Mouse (Mus musculus): ENCODE measurements around the gene Mzf1.
A peak's percentile ranks its signal among the peaks of the same experiment; 100 is the strongest.

Mzf1 gene

GRCm38 (mm10) chr7:13034148-13034977 lies 20.2 kb downstream of the Mzf1 start, which contains the start of gene Chmp2a:
TSS of gene Chmp2a (minus strand) at chr7:13034807.
- DNase-seq (ENCODE audit: low spot score in 2 of 2), result peak; percentile 95 to 98

GRCm38 (mm10) chr7:13033451-13034147 lies 21.0 kb downstream of the Mzf1 start:
- DNase-seq (ENCODE audit: low spot score in 2 of 2), result peak in 1 of 2 experiments; percentile 62

DNA sequence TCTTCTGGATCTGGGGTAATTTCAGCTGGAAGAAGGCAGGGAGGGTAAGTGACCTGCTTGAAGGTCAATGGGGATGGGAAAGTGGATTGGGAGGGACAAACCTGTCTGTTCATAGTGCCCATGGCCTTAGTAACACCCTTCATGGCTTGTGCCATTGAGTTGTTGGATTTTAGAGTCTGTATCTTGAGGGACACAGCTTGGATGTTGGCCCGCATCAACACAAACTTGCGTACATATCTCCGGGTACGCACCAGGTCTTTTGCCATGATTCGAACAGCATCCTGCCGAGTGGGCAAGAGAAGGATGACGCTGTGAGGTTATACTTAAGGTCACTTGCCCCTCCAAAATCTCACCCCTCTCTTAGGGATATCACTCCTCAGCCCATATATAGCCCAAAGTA lies 22.0 kb downstream of the Mzf1 start:
- peak in 1 of 2 experiments; percentile 55 for DNase-seq (ENCODE audit: low spot score in 2 of 2)

GRCm38 (mm10) chr7:13031983-13032382 lies 22.6 kb downstream of the Mzf1 start:
- DNase-seq (ENCODE audit: low spot score in 2 of 2), result peak in 1 of 2 experiments; percentile 57

- DNase-seq (ENCODE audit: low spot score in 2 of 2), result peak in 1 of 2 experiments; percentile 53
Measured at GRCm38 (mm10) chr7:13031069-13031468, 23.5 kb downstream of the Mzf1 start.

- no peak for DNase-seq (ENCODE audit: low spot score in 2 of 2)
Measured at GRCm38 (mm10) chr7:13028986-13029385, 25.6 kb downstream of the Mzf1 start.

GRCm38 (mm10) chr7:13025511-13026112 lies 29.0 kb downstream of the Mzf1 start:
- DNase-seq (ENCODE audit: low spot score in 2 of 2), result peak in 1 of 2 experiments; percentile 57

DNA sequence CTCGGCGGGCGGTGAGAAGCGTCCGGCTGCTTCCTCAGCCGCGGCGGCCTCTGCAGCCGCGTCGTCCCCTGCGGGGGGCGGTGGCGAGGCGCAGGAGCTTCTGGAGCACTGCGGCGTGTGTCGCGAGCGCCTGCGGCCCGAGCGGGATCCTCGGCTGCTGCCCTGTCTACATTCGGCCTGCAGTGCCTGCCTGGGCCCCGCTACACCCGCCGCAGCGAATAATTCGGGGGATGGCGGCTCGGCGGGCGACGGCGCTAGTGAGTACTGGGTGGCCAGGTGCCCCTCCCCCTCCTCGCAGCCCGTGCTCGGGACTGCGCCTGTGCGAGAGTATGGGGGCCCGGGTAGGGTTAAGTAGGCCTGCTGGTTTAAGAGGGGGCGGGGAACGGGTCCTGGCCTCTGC lies 29.8 kb downstream of the Mzf1 start:
- DNase-seq (ENCODE audit: low spot score in 2 of 2), result peak; percentile 74 to 88

DNA sequence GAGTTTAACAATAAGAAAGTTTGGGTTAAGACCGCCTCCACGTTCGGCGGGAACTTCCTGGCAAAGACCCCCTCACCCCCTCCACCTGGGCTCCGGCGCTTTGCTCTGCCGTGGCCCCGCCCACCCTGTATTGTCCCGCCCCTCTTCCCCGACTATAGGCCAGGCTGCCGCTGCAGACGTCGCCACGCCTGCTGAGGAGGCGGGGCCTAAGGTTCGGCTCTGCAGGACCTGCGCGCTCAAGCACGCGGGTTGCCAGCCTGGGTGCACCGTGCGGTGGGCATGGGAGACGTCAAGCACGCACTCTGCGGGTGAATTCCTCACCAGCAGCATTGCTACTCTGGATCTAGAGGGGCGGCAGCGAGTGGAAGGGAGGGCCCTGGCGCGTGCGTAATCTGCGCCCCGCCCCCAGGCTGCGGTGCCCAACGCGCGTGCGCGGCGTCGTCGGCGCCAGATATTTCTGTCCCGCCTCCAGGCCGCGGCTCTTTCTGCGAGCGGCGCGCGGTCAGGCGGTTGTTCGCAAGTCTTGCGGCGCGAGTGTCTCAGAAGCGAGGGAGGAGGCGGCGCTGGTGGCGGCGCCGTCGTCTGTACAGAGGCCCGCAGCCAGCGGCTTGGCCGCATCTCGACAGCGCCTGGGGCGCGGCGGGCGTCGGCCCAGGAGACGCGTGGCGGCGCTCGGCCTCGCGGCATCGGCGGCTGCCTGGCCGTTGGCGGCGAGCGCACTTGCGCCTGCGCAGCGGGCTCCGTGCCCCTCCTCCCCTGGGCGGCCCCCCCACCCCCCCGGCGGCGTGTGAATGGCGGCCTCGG lies 30.4 kb downstream of the Mzf1 start:
- DNase-seq (ENCODE audit: low spot score in 2 of 2), result peak; percentile 93 to 98

- DNase-seq (ENCODE audit: low spot score in 2 of 2), result peak; percentile 71 to 84
Measured at GRCm38 (mm10) chr7:13022773-13023535, 31.6 kb downstream of the Mzf1 start.

GRCm38 (mm10) chr7:13015217-13015616 lies 39.3 kb downstream of the Mzf1 start:
- no peak for DNase-seq (ENCODE audit: low spot score in 2 of 2)

- no peak for DNase-seq (ENCODE audit: low spot score in 2 of 2)
Measured at GRCm38 (mm10) chr7:13014275-13014839, 40.2 kb downstream of the Mzf1 start.

DNA sequence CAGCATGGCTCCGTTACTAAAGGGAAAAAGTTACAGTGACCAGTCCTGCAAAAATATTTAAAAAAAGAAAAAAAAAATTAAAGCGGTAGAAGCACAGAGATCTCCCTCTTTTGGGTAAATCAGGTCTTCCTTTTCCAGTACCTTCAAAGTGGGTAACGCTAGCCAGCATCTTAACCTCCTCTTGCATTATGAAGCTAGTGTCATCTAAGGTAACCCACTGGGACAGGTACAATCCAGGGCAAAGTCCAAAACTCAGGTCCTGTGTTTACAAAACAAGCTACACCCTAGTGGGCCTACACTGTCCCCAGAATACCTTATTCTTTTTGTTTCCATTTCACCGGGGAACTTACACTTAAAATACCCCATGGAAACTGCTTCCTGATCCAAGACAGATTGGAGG lies 40.9 kb downstream of the Mzf1 start:
- DNase-seq (ENCODE audit: low spot score in 2 of 2), result no peak

- peak in 1 of 2 experiments; percentile 64 for DNase-seq (ENCODE audit: low spot score in 2 of 2)
Measured at GRCm38 (mm10) chr7:13010005-13010908, 44.3 kb downstream of the Mzf1 start, which contains the start of gene Zbtb45. TSS of gene Zbtb45 (minus strand) at chr7:13010034.

DNA sequence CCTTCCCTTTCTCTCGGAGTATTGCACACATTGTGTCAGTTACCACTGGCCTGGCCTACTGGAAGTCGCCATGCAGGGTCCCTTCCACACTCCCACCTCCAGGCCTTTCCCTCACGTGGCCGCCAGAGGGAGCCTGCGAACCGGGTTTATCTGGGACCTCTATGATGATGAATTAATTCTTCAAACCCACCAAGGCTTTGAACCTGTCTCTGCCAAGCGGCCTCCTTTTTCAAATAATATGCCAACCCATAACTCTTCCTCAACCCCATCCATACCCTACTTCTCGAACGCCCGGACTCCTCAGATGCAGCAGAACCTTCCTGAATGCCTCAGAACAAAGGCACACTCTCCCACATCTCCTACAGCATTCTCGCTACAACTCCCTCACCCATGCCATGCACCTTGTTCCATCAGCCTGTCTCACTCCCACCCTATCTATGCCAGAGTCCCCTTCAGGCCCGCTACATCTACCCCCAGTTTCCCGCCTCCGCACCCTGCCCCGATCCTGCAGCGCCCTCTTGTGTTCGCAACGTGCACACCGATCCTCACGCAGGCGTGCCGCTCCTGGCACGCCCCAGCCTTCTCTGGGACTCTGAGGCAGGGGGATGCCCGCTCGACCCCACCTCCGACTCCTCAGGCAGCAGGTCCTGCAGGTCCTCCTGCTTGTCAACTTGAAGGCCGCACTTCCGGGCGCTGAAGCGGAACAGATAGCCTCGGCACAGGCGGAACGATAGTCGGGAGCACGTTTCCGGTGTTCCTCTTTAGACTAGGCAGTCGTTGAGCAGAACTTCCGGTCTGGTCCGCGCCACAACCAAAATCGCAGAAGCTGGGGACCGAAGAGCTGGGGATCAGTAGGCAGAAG lies 45.2 kb downstream of the Mzf1 start:
- DNase-seq (ENCODE audit: low spot score in 2 of 2), result peak; percentile 89 to 97

GRCm38 (mm10) chr7:13007341-13008092 lies 47.0 kb downstream of the Mzf1 start:
- peak in 1 of 2 experiments; percentile 66 for DNase-seq (ENCODE audit: low spot score in 2 of 2)

DNA sequence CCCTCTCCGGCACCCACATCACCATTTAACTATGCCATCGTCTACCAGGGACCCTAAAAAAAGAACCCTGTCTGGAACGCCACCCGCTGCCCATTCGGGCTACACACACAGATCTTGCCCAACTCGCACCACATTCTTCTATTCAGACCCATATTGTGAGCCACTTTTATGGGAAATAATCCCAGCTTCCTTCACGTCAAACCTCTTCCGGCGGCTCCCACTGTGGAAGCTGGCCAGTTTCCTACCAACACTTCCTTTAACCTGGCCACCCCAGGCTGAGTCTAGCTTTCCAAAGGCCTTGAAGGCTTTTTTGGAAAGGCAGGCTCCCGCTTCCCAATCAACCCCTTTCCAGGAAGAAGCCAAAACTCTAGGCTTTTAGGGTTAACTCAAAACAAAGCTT lies 48.0 kb downstream of the Mzf1 start:
- no peak for DNase-seq (ENCODE audit: low spot score in 2 of 2)

GRCm38 (mm10) chr7:13006011-13006410 lies 48.6 kb downstream of the Mzf1 start:
- no peak for DNase-seq (ENCODE audit: low spot score in 2 of 2)

Data from spleen, postnatal 4 days (tissue).